Mouse (Mus musculus): ENCODE data around the gene Msx3. TPM values are rescaled to one million over a fixed set of nuclear protein-coding genes. Genes with fewer than 3 reads are reported as not detected.
A peak's percentile ranks its signal among the peaks of the same experiment; 100 is the strongest.

Msx3 gene
- polyA plus RNA-seq, 1 experiment = not detected

GRCm38 (mm10) chr7:140059601-140060000 lies 10.7 kb upstream of the Msx3 start:
- Histone ChIP-seq H3K4me3 (replicated peaks; ENCODE audit: extremely low read depth, low read depth, low read length) (no peak overlapping the region), H3K4me1 (ENCODE audit: control insufficient read depth, insufficient read depth, low read length) (no peaks in the 10 kb centered on the region)
- DNase-seq = no peak
- TF ChIP-seq CTCF (IDR thresholded peaks at IDR 0.05; ENCODE audit: insufficient read depth, low read length) = no peak
- WGBS = 60% methylated on average over 4 of the region's 4 CpGs

- no peak for DNase-seq
- no peak for TF ChIP-seq CTCF (IDR thresholded peaks at IDR 0.05; ENCODE audit: insufficient read depth, low read length)
- TF ChIP-seq POLR2A (IDR thresholded peaks at IDR 0.05; ENCODE audit: borderline replicate concordance, extremely low read depth, low read depth, low read length) = no peak
- WGBS = 30% methylated on average over 7 of the region's 7 CpGs
- H3K4me3 ChIP-seq (replicated peaks; ENCODE audit: extremely low read depth, low read depth, low read length) = no peak overlapping the region
- no peaks in the 10 kb centered on the region for H3K4me1 ChIP-seq (ENCODE audit: control insufficient read depth, insufficient read depth, low read length)
Observed at GRCm38 (mm10) chr7:140058528-140058927, 9.6 kb upstream of the Msx3 start.

- TF ChIP-seq CTCF (IDR thresholded peaks at IDR 0.05; ENCODE audit: insufficient read depth, low read length) (no peak), POLR2A (IDR thresholded peaks at IDR 0.05; ENCODE audit: borderline replicate concordance, extremely low read depth, low read depth, low read length) (no peak)
- 4% methylated on average over 53 of the region's 53 CpGs for WGBS
- no peak for DNase-seq
- H3K4me3 ChIP-seq (replicated peaks; ENCODE audit: extremely low read depth, low read depth, low read length) = no peak overlapping the region
- H3K4me1 ChIP-seq (ENCODE audit: control insufficient read depth, insufficient read depth, low read length) = no peaks in the 10 kb centered on the region
Observed at GRCm38 (mm10) chr7:140057413-140058407, 8.8 kb upstream of the Msx3 start.

GRCm38 (mm10) chr7:140054124-140054523 lies 5.2 kb upstream of the Msx3 start:
- WGBS = 68% methylated on average over 4 of the region's 4 CpGs
- TF ChIP-seq POLR2A (IDR thresholded peaks at IDR 0.05; ENCODE audit: borderline replicate concordance, extremely low read depth, low read depth, low read length) = no peak
- TF ChIP-seq CTCF (IDR thresholded peaks at IDR 0.05; ENCODE audit: insufficient read depth, low read length) = no peak
- Histone ChIP-seq H3K4me1 (ENCODE audit: control insufficient read depth, insufficient read depth, low read length) (no peaks in the 10 kb centered on the region), H3K4me3 (replicated peaks; ENCODE audit: extremely low read depth, low read depth, low read length) (no peak overlapping the region)
- DNase-seq = no peak

- peak; percentile 26 for DNase-seq
- WGBS = 1% methylated on average over 34 of the region's 34 CpGs
- peaks cover 3% of the 10 kb centered on the region; the same call in 1 of the 2 replicates for H3K4me1 ChIP-seq (ENCODE audit: control insufficient read depth, insufficient read depth, low read length)
- TF ChIP-seq POLR2A (IDR thresholded peaks at IDR 0.05; ENCODE audit: borderline replicate concordance, extremely low read depth, low read depth, low read length) (no peak), CTCF (IDR thresholded peaks at IDR 0.05; ENCODE audit: insufficient read depth, low read length) (no peak)
- H3K4me3 ChIP-seq (replicated peaks; ENCODE audit: extremely low read depth, low read depth, low read length) = peak overlapping the region; percentile 51
Observed at GRCm38 (mm10) chr7:140049115-140049689, 313 bp upstream of the Msx3 start.

GRCm38 (mm10) chr7:140047811-140048311 lies 1.0 kb downstream of the Msx3 start:
- DNase-seq = no peak

GRCm38 (mm10) chr7:140045546-140045945 lies 3.3 kb downstream of the Msx3 start:
- DNase-seq = no peak
- TF ChIP-seq CTCF (IDR thresholded peaks at IDR 0.05; ENCODE audit: insufficient read depth, low read length) (no peak), POLR2A (IDR thresholded peaks at IDR 0.05; ENCODE audit: borderline replicate concordance, extremely low read depth, low read depth, low read length) (no peak)
- no peak overlapping the region for H3K4me3 ChIP-seq (replicated peaks; ENCODE audit: extremely low read depth, low read depth, low read length)
- WGBS = 73% methylated on average over 4 of the region's 4 CpGs
- peaks cover 3% of the 10 kb centered on the region; the same call in 1 of the 2 replicates for H3K4me1 ChIP-seq (ENCODE audit: control insufficient read depth, insufficient read depth, low read length)

More at GRCm38 (mm10) chr7:140047811-140048311, 1.0 kb downstream of the Msx3 start:
- Histone ChIP-seq H3K4me3 (replicated peaks; ENCODE audit: extremely low read depth, low read depth, low read length) (peak overlapping the region; percentile 1), H3K4me1 (ENCODE audit: control insufficient read depth, insufficient read depth, low read length) (peaks cover 3% of the 10 kb centered on the region; the same call in 1 of the 2 replicates)
- TF ChIP-seq CTCF (IDR thresholded peaks at IDR 0.05; ENCODE audit: insufficient read depth, low read length) (no peak), POLR2A (IDR thresholded peaks at IDR 0.05; ENCODE audit: borderline replicate concordance, extremely low read depth, low read depth, low read length) (no peak)
- 1% methylated on average over 33 of the region's 33 CpGs for WGBS

GRCm38 (mm10) chr7:140042728-140043127 lies 6.2 kb downstream of the Msx3 start:
- TF ChIP-seq CTCF (IDR thresholded peaks at IDR 0.05; ENCODE audit: insufficient read depth, low read length) (no peak), POLR2A (IDR thresholded peaks at IDR 0.05; ENCODE audit: borderline replicate concordance, extremely low read depth, low read depth, low read length) (no peak)
- Histone ChIP-seq H3K4me1 (ENCODE audit: control insufficient read depth, insufficient read depth, low read length) (no peaks in the 10 kb centered on the region; the same call in 1 of the 2 replicates), H3K4me3 (replicated peaks; ENCODE audit: extremely low read depth, low read depth, low read length) (no peak overlapping the region)
- 58% methylated on average over 3 of the region's 3 CpGs for WGBS
- DNase-seq = no peak

- no peak for TF ChIP-seq POLR2A (IDR thresholded peaks at IDR 0.05; ENCODE audit: borderline replicate concordance, extremely low read depth, low read depth, low read length)
- no peak for TF ChIP-seq CTCF (IDR thresholded peaks at IDR 0.05; ENCODE audit: insufficient read depth, low read length)
- no peak for DNase-seq
- Histone ChIP-seq H3K4me1 (ENCODE audit: control insufficient read depth, insufficient read depth, low read length) (peaks cover 4% of the 10 kb centered on the region; the same call in 1 of the 2 replicates), H3K4me3 (replicated peaks; ENCODE audit: extremely low read depth, low read depth, low read length) (no peak overlapping the region)
- WGBS = 58% methylated on average over 3 of the region's 3 CpGs
Observed at GRCm38 (mm10) chr7:140037171-140037555, 11.7 kb downstream of the Msx3 start.

Measured in lung, adult 2 months (tissue).